Mouse (Mus musculus): ENCODE data around the gene Eef1a1. TPM values are rescaled to one million over a fixed set of nuclear protein-coding genes. Genes with fewer than 3 reads are reported as not detected.

Gene Eef1a1
- polyA plus RNA-seq, 1 experiment from 2014 or later = 1,954 TPM

- peak; percentile 90 for ATAC-seq
- Histone ChIP-seq H3K9me3 (ENCODE audit: control insufficient read depth) (no peaks in the 10 kb centered on the region), H3K27ac (ENCODE audit: low read depth, low read length) (peak within 1 kb of the TSS; percentile 89), H3K36me3 (ENCODE audit: control insufficient read depth, insufficient read depth) (peaks cover 19% of the 10 kb centered on the region; the same call in 1 of the 2 replicates), H3K9ac (ENCODE audit: low read depth, low read length) (peak within 1 kb of the TSS; percentile 95), H3K27me3 (replicated peaks; ENCODE audit: control insufficient read depth, insufficient read depth, low read length) (peaks cover 16% of the 10 kb centered on the region; the same call in 1 of the 2 replicates), H3K4me3 (ENCODE audit: low read depth, low read length) (peak within 1 kb of the TSS; percentile 99), H3K4me1 (replicated peaks; ENCODE audit: control insufficient read depth, insufficient read depth, low read length) (no peaks in the 10 kb centered on the region), H3K4me2 (replicated peaks; ENCODE audit: low read depth) (peak within 1 kb of the TSS; percentile 83)
- no peak for TF ChIP-seq CTCF (IDR thresholded peaks at IDR 0.05; ENCODE audit: low read depth)
- WGBS = under 1% methylated on average over 95 of the region's 96 CpGs
Measured at GRCm38 (mm10) chr9:78447973-78448873, 40.7 kb downstream of the Eef1a1 start, which contains the start of the genes Mto1 and Gm17324. Gene Mto1 (plus strand): TSS chr9:78448208. Gene Gm17324 (minus strand): TSS chr9:78448786.

DNA sequence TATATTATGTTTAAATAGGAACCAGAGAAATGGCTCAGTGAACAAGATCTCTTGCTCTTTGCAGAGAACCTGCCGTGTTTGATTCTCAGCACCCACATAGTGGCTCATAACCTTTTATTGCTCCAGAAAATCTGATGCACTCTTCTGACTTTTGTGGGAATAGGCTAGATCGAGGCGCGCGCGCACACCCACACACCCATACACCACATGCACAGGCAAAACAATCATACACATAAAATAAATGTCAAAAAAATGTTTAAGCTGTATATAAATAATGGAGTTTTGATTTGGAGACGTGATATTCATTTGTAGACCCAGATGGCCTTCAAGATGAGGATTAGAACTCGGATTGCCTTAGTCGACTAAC is 41.4 kb downstream of the Eef1a1 start:
- H3K27me3 ChIP-seq (replicated peaks; ENCODE audit: control insufficient read depth, insufficient read depth, low read length) = peaks cover 18% of the 10 kb centered on the region; the same call in 1 of the 2 replicates
- no peaks in the 10 kb centered on the region for H3K4me1 ChIP-seq (replicated peaks; ENCODE audit: control insufficient read depth, insufficient read depth, low read length)
- peak overlapping the region; percentile 83 for H3K4me2 ChIP-seq (replicated peaks; ENCODE audit: low read depth)
- WGBS = 29% methylated on average over 9 of the region's 9 CpGs
- no peak for ATAC-seq
- H3K9me3 ChIP-seq (ENCODE audit: control insufficient read depth) = no peaks in the 10 kb centered on the region
- peaks cover 14% of the 10 kb centered on the region; the same call in 1 of the 2 replicates for H3K36me3 ChIP-seq (ENCODE audit: control insufficient read depth, insufficient read depth)
- H3K4me3 ChIP-seq (ENCODE audit: low read depth, low read length) = peak overlapping the region; percentile 99
- H3K9ac ChIP-seq (ENCODE audit: low read depth, low read length) = no peak overlapping the region
- no peak for TF ChIP-seq CTCF (IDR thresholded peaks at IDR 0.05; ENCODE audit: low read depth)
- no peak overlapping the region for H3K27ac ChIP-seq (ENCODE audit: low read depth, low read length)

DNA sequence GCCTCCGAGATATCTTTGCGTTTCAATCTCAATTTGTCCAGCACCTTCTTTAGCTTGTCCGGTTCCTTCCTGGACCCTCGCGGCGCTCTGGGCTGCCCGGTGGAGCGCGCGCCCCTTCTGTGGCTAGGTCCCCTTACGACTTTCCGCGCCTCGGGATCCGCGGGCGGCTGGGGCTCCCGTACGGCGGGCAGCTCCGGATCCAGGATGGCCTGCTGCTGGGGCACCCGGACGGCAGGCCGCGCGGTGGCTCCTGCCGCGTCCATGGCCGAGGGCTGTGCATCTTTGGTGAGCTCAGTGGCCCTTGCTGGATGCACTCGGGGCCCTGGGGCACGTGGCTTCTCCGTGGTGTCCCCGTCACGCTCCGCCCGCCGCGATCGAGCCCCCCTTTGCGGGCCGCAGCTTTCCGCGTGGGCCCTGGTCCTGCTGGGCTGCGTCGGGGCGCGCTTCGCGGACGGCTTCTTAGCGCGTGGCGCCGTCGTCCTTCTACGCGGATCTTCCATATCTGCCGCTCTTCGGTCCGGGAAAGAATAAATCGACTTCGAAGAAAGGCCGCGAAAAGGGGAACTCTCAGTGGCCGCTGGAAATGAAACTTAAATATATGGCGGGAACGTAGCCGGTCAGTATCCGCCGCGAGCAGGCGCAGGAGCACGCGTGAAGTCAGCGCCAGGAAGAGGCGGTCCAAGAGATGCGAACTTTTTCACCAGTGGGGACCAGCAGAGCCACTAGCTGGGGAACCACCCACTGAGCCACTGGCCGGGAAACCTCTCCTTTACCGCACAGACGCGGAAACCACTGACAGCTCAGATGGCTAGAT is 46.2 kb downstream of the Eef1a1 start, which contains the start of gene Cgas:
Gene Cgas, minus strand, starts transcription at position 659 of the 814 bp plus-strand sequence.
- peak within 1 kb of the TSS; percentile 87 for H3K4me2 ChIP-seq (replicated peaks; ENCODE audit: low read depth)
- H3K9ac ChIP-seq (ENCODE audit: low read depth, low read length) = peak within 1 kb of the TSS; percentile 49
- no peaks in the 10 kb centered on the region for H3K9me3 ChIP-seq (ENCODE audit: control insufficient read depth)
- no peaks in the 10 kb centered on the region; the same call in 1 of the 2 replicates for H3K4me1 ChIP-seq (replicated peaks; ENCODE audit: control insufficient read depth, insufficient read depth, low read length)
- no peak for TF ChIP-seq CTCF (IDR thresholded peaks at IDR 0.05; ENCODE audit: low read depth)
- 1% methylated on average over 81 of the region's 81 CpGs for WGBS
- H3K36me3 ChIP-seq (ENCODE audit: control insufficient read depth, insufficient read depth) = no peaks in the 10 kb centered on the region
- H3K27ac ChIP-seq (ENCODE audit: low read depth, low read length) = no peak within 1 kb of the TSS
- peak within 1 kb of the TSS; percentile 59 for H3K4me3 ChIP-seq (ENCODE audit: low read depth, low read length)
- ATAC-seq = peak; percentile 65
- H3K27me3 ChIP-seq (replicated peaks; ENCODE audit: control insufficient read depth, insufficient read depth, low read length) = peaks cover 22% of the 10 kb centered on the region; the same call in 1 of the 2 replicates

- Histone ChIP-seq H3K27ac (ENCODE audit: low read depth, low read length) (no peak overlapping the region), H3K9ac (ENCODE audit: low read depth, low read length) (peak overlapping the region; percentile 49; the same call in 1 of the 2 replicates), H3K27me3 (replicated peaks; ENCODE audit: control insufficient read depth, insufficient read depth, low read length) (peaks cover 22% of the 10 kb centered on the region; the same call in 1 of the 2 replicates), H3K9me3 (ENCODE audit: control insufficient read depth) (no peaks in the 10 kb centered on the region), H3K4me2 (replicated peaks; ENCODE audit: low read depth) (peak overlapping the region; percentile 87), H3K36me3 (ENCODE audit: control insufficient read depth, insufficient read depth) (no peaks in the 10 kb centered on the region), H3K4me3 (ENCODE audit: low read depth, low read length) (peak overlapping the region; percentile 59), H3K4me1 (replicated peaks; ENCODE audit: control insufficient read depth, insufficient read depth, low read length) (no peaks in the 10 kb centered on the region; the same call in 1 of the 2 replicates)
- peak; percentile 32; the same call in 1 of the 2 replicates for ATAC-seq
- no peak for TF ChIP-seq CTCF (IDR thresholded peaks at IDR 0.05; ENCODE audit: low read depth)
- 6% methylated on average over 9 of the region's 9 CpGs for WGBS
Measured at GRCm38 (mm10) chr9:78442237-78442578, 46.7 kb downstream of the Eef1a1 start.

DNA sequence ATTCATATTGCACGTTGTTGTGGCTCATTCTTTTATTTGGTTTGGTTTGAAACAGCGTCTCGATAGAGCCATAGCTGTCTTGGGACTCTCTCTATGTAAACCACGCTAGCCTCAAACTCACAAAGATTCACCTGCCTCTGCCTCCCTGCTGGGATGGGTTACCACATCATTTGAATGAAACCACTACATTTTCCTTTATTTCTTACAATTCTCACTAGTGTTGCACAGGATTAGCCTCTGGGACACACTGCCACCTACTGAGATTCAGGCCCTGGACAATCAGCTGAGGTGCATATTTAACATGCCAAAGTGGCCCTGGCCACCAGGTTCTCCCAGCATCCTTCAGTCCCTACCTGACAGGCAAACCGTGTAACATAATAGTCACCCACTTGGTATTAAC is 49.5 kb downstream of the Eef1a1 start:
- no peak for TF ChIP-seq CTCF (IDR thresholded peaks at IDR 0.05; ENCODE audit: low read depth)
- no peak for ATAC-seq
- WGBS = 70% methylated on average over 5 of the region's 5 CpGs

More for the DNA sequence above, 49.5 kb downstream of the Eef1a1 start:
- Histone ChIP-seq H3K9ac (ENCODE audit: low read depth, low read length) (no peak overlapping the region), H3K36me3 (ENCODE audit: control insufficient read depth, insufficient read depth) (no peaks in the 10 kb centered on the region), H3K27ac (ENCODE audit: low read depth, low read length) (no peak overlapping the region), H3K4me2 (replicated peaks; ENCODE audit: low read depth) (no peak overlapping the region), H3K9me3 (ENCODE audit: control insufficient read depth) (no peaks in the 10 kb centered on the region), H3K4me3 (ENCODE audit: low read depth, low read length) (no peak overlapping the region), H3K4me1 (replicated peaks; ENCODE audit: control insufficient read depth, insufficient read depth, low read length) (no peaks in the 10 kb centered on the region; the same call in 1 of the 2 replicates), H3K27me3 (replicated peaks; ENCODE audit: control insufficient read depth, insufficient read depth, low read length) (peaks cover 17% of the 10 kb centered on the region; the same call in 1 of the 2 replicates)

All from intestine, postnatal 0 days (tissue).